Mouse (Mus musculus) midbrain, embryonic 11.5 days (tissue): ENCODE data around the gene Dnajc5g. TPM values are rescaled to one million over a fixed set of nuclear protein-coding genes. Genes with fewer than 3 reads are reported as not detected.

Experiments
- ATAC-seq: fragments of 200-750 bp; cut with Nextera tagmentation; 2 replicates; pipeline ENCODE4 v1.8.0; 2017; ENCODE audit warnings: moderate TSS enrichment, moderate library complexity; ENCODE audit not compliant: low FRiP score
- DNase-seq: peaks from one replicate; pipeline ENCODE4 v3.0.0; 2015; ENCODE audit warnings: low spot score; ENCODE audit errors: missing footprints
- H3K27ac ChIP-seq: fragments of 300-500 bp; sonication (generic); 2 replicates; pipeline ENCODE4 v1.5.1; 2014; ENCODE audit warnings: low read depth, low read length
- H3K27me3 ChIP-seq: fragments of 300-500 bp; sonication (generic); 2 replicates; pipeline ENCODE4 v1.6.1; 2014; ENCODE audit warnings: mild to moderate bottlenecking, low read length, moderate library complexity, mixed read lengths; ENCODE audit not compliant: control insufficient read depth, insufficient read depth
- H3K36me3 ChIP-seq: fragments of 300-500 bp; sonication (generic); 2 replicates; pipeline ENCODE4 v1.6.1; 2014; ENCODE audit warnings: mild to moderate bottlenecking, low read length, moderate library complexity, mixed read lengths; ENCODE audit not compliant: control insufficient read depth, insufficient read depth
- H3K4me1 ChIP-seq: fragments of 300-500 bp; sonication (generic); 2 replicates; pipeline ENCODE4 v1.6.1; 2014; ENCODE audit warnings: low read length; ENCODE audit not compliant: control insufficient read depth, insufficient read depth
- H3K4me2 ChIP-seq: fragments of 300-500 bp; sonication (generic); 2 replicates; pipeline ENCODE4 v1.6.1; 2014; ENCODE audit warnings: mild to moderate bottlenecking, moderate library complexity
- H3K4me3 ChIP-seq: fragments of 300-500 bp; sonication (generic); 2 replicates; pipeline ENCODE4 v1.5.1; 2014; ENCODE audit warnings: low read depth, low read length
- H3K9ac ChIP-seq: fragments of 300-500 bp; sonication (generic); 2 replicates; pipeline ENCODE4 v1.6.1; 2014; ENCODE audit warnings: low read length
- H3K9me3 ChIP-seq: fragments of 300-500 bp; sonication (generic); 2 replicates; pipeline ENCODE4 v1.6.1; 2016; ENCODE audit warnings: low read length; ENCODE audit not compliant: control insufficient read depth
- WGBS: fragments of 180-500 bp; shearing (Covaris S2); extraction: QIAGEN DNeasy Blood & Tissue Kit; methylation state at CpG from one replicate; pipeline ENCODE4 v1.1.7; 2014; 5-methylcytosine and 5-hydroxymethylcytosine counted together
- polyA plus RNA-seq: library from polyadenylated mRNA; unstranded; fragments of >200 nt; fragmentation: Nextera tagmentation; extraction: Ambion mirVana; gene quantifications from 2 replicates; pipeline ENCODE4 v1.2.1, GENCODE M21; 2014

Dnajc5g gene
- polyA plus RNA-seq, 1 experiment from 2014 or later = not detected

DNA sequence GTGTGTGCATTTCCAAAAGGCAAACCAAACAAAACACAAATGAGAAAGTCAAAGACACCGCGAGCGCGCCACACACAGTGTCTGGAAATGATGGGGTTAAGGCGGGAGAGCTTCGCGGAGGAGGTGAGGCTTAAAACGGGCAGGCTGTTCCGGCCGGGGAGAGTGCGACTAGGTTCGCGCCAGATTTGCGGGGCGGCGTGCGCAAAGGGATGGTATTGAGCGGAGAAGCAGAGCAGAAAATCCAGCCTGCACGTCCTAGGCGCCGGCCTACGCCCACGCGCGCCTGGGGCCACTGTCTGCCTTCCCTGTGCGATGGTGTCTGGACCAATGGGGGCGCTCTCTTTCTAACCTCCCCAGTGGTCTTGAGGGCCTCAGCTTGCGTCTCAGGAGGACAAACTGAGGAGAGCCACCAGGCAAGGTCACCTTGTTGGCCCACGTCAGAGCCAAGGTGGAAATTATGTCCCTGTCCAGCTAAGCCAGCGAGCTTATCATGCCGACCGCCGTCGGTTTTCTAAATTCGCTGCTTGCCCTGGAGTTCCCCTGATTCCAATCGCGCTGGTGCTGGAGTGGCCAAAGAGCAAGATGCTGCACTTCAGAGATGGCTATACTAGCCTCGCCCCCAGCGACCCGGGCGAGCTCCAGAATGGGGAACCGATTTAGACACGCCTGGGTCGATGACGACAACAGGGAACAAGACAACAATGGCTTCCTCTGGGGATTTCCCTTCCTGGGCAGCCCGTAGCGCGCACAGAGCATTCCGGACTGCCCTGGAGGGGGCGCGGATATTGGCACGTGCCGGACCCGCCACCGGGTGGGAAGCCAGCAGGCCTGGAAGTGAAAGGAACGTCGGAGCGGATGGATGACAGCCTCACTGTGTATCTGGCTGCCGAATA, 11.0 kb upstream of the Dnajc5g start:
- DNase-seq (peak; percentile 93), ATAC-seq (peak; percentile 33; the same call in 1 of the 2 replicates)
- Histone ChIP-seq H3K4me3 (peak overlapping the region; percentile 15), H3K9ac (no peak overlapping the region), H3K36me3 (no peaks in the 10 kb centered on the region), H3K4me2 (peak overlapping the region; percentile 34), H3K9me3 (no peaks in the 10 kb centered on the region), H3K27ac (no peak overlapping the region), H3K4me1 (peaks cover 20% of the 10 kb centered on the region), H3K27me3 (peaks cover 69% of the 10 kb centered on the region)
- under 1% methylated on average over 59 of the region's 59 CpGs for WGBS

- no peak overlapping the region for H3K9ac ChIP-seq
- H3K9me3 ChIP-seq = no peaks in the 10 kb centered on the region
- H3K27me3 ChIP-seq = peaks cover 63% of the 10 kb centered on the region
- 23% methylated on average over 11 of the region's 11 CpGs for WGBS
- peak; percentile 91 for DNase-seq
- ATAC-seq = no peak; the same call in 1 of the 2 replicates
- H3K27ac ChIP-seq = no peak overlapping the region
- peaks cover 20% of the 10 kb centered on the region for H3K4me1 ChIP-seq
- no peak overlapping the region for H3K4me3 ChIP-seq
- peak overlapping the region; percentile 34 for H3K4me2 ChIP-seq
- H3K36me3 ChIP-seq = no peaks in the 10 kb centered on the region
Observed at GRCm38 (mm10) chr5:31095711-31096480, 10.2 kb upstream of the Dnajc5g start.

DNA sequence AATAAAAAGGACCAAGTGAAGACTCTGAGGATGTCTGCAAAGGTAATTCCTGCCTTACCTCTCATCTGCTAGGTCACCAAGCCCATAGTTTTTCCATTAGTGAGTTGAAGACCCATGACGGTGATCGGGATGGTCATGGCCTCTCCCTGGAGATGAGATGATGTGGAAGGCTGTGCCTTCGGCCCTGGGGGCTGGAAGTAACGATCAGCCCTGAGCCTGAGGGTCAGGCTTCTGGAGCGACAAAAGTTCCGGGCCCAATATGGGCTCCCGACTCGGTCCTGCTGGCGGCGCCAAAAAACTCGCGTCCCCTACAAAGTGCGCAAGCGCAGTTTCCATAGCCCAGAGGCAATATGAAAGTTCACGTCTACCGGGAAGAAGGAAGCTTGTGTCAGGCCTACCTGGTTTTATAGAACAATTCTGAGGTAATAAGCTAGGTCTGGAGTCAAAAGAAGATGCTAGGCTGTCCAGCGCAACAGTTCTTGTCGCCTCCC, 2.0 kb downstream of the Dnajc5g start, which contains the start of gene Slc30a3:
Slc30a3 (minus strand) TSS at position 238 of the 491 bp plus-strand sequence.
- Histone ChIP-seq H3K9me3 (no peaks in the 10 kb centered on the region), H3K36me3 (no peaks in the 10 kb centered on the region), H3K4me1 (no peaks in the 10 kb centered on the region), H3K27ac (no peak within 1 kb of the TSS), H3K4me2 (no peak within 1 kb of the TSS), H3K27me3 (no peaks in the 10 kb centered on the region), H3K4me3 (no peak within 1 kb of the TSS), H3K9ac (no peak within 1 kb of the TSS)
- DNase-seq (no peak), ATAC-seq (no peak)
- 92% methylated on average over 18 of the region's 18 CpGs for WGBS

- DNase-seq (no peak), ATAC-seq (no peak)
- Histone ChIP-seq H3K4me3 (no peak overlapping the region), H3K4me1 (no peaks in the 10 kb centered on the region), H3K9ac (no peak overlapping the region), H3K4me2 (no peak overlapping the region), H3K27me3 (no peaks in the 10 kb centered on the region), H3K36me3 (no peaks in the 10 kb centered on the region), H3K9me3 (no peaks in the 10 kb centered on the region), H3K27ac (no peak overlapping the region)
- 34% methylated on average over 7 of the region's 7 CpGs for WGBS
Observed at GRCm38 (mm10) chr5:31110781-31111180, 4.7 kb downstream of the Dnajc5g start.

GRCm38 (mm10) chr5:31116354-31116753, 10.3 kb downstream of the Dnajc5g start, which contains the start of gene Trim54:
Gene Trim54, plus strand, starts transcription at chr5:31116712.
- no peak within 1 kb of the TSS for H3K4me3 ChIP-seq
- H3K36me3 ChIP-seq = no peaks in the 10 kb centered on the region
- no peaks in the 10 kb centered on the region for H3K9me3 ChIP-seq
- no peaks in the 10 kb centered on the region for H3K4me1 ChIP-seq
- H3K9ac ChIP-seq = no peak within 1 kb of the TSS
- DNase-seq (no peak), ATAC-seq (no peak)
- H3K4me2 ChIP-seq = no peak within 1 kb of the TSS
- no peaks in the 10 kb centered on the region for H3K27me3 ChIP-seq
- H3K27ac ChIP-seq = no peak within 1 kb of the TSS
- 62% methylated on average over 3 of the region's 3 CpGs for WGBS

GRCm38 (mm10) chr5:31116912-31117311, 10.8 kb downstream of the Dnajc5g start:
- no peak overlapping the region for H3K9ac ChIP-seq
- no peak overlapping the region for H3K27ac ChIP-seq
- WGBS = 32% methylated on average over 10 of the region's 10 CpGs
- DNase-seq = no peak
- H3K4me3 ChIP-seq = no peak overlapping the region
- H3K27me3 ChIP-seq = no peaks in the 10 kb centered on the region
- H3K36me3 ChIP-seq = no peaks in the 10 kb centered on the region
- no peak overlapping the region for H3K4me2 ChIP-seq
- H3K9me3 ChIP-seq = no peaks in the 10 kb centered on the region
- ATAC-seq = no peak
- H3K4me1 ChIP-seq = no peaks in the 10 kb centered on the region

GRCm38 (mm10) chr5:31121111-31121510, 15.0 kb downstream of the Dnajc5g start:
- H3K27ac ChIP-seq = no peak overlapping the region
- H3K4me1 ChIP-seq = no peaks in the 10 kb centered on the region
- H3K36me3 ChIP-seq = no peaks in the 10 kb centered on the region
- 89% methylated on average over 8 of the region's 8 CpGs for WGBS
- H3K9me3 ChIP-seq = no peaks in the 10 kb centered on the region
- H3K4me3 ChIP-seq = no peak overlapping the region
- H3K4me2 ChIP-seq = no peak overlapping the region
- ATAC-seq (no peak), DNase-seq (no peak)
- no peaks in the 10 kb centered on the region for H3K27me3 ChIP-seq
- H3K9ac ChIP-seq = no peak overlapping the region

DNA sequence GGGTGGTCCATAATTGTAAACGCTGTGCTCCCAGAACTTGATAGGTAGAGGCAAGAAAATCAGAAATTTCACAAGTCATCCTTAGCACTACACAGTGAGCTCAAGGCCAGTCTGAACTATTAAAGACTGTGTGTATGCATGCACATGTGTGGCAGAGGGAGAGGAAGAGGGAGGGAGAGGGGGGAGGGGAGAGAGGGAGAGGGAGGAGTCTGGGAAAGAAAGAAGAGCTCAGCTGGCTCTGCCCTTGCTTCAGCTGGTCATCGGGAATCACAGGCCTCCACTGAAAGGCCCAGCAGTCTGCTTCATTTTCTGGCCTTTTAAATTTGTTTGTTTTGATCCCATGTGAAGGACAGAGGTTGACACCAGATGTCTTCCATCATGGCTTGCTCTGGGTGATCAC, 17.4 kb downstream of the Dnajc5g start:
- Histone ChIP-seq H3K9me3 (no peaks in the 10 kb centered on the region), H3K9ac (no peak overlapping the region), H3K27ac (no peak overlapping the region), H3K4me2 (no peak overlapping the region), H3K27me3 (no peaks in the 10 kb centered on the region), H3K36me3 (no peaks in the 10 kb centered on the region), H3K4me3 (no peak overlapping the region), H3K4me1 (no peaks in the 10 kb centered on the region)
- peak; percentile 84 for DNase-seq
- 42% methylated on average over 2 of the region's 2 CpGs for WGBS
- no peak for ATAC-seq

DNA sequence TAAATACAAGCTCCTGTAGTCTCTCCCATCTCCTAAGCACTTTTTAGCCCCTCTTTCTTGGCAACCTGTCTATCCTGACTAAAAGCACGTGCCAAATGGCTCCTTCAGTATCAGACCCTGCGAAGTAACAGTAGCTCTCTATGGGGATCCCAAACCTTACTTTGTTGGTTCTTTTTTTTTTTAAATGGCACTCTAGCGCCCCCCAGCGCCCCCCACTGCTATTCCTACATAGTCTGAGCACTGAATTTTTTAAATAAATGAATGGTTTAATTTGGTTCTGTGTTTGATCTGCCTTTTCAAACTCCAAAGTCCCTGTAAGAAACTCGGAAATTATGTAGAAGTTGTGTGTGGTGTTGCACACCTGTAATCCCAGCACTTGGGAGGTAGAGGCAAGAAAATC, 20.0 kb downstream of the Dnajc5g start:
- Histone ChIP-seq H3K9me3 (no peaks in the 10 kb centered on the region), H3K9ac (no peak overlapping the region), H3K4me2 (no peak overlapping the region), H3K27me3 (no peaks in the 10 kb centered on the region), H3K4me1 (no peaks in the 10 kb centered on the region), H3K27ac (no peak overlapping the region), H3K4me3 (no peak overlapping the region), H3K36me3 (no peaks in the 10 kb centered on the region)
- 42% methylated on average over 5 of the region's 5 CpGs for WGBS
- no peak for ATAC-seq
- DNase-seq = no peak
